Mouse (Mus musculus) liver, embryonic 14.5 days (tissue): ENCODE measurements around the gene Kcng4.

ENCODE experiments used
- CTCF ChIP-seq: IDR thresholded peaks from 2 replicates; pipeline ENCODE4 v1.5.1; 2016; ENCODE audit warnings: antibody characterized with exemption, low read depth, control low read depth
- EP300 ChIP-seq: IDR thresholded peaks from 2 replicates; pipeline ENCODE4 v1.6.1; 2016; ENCODE audit warnings: antibody characterized with exemption, low read depth

DNA sequence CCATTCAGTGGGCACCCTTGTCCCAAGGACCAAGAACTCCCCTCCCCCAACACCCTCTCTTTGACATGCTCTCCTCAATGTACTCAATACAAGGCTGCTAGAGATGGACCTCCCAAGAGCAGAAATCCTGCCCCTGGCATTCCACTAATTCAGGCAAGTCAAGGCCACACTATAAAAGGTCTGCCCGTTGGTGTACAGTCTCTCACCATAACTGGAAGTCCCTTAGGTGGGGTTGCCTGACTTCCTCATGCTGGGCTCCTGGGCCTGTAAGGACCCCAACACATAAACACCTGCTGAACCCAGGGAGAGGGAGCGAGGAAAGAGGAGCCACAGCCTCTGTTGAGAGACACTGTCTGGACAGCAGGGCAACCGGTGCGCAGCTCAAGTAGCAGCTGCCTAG, 31.7 kb downstream of the Kcng4 start:
- TF ChIP-seq CTCF (no peak), EP300 (no peak)
